Mouse (Mus musculus): Measurements from ENCODE around the gene Stpg3. TPM values are rescaled to one million over a fixed set of nuclear protein-coding genes. Genes with fewer than 3 reads are reported as not detected.

Stpg3 gene
- polyA plus RNA-seq, 1 experiment from 2014 or later, result not detected

DNA sequence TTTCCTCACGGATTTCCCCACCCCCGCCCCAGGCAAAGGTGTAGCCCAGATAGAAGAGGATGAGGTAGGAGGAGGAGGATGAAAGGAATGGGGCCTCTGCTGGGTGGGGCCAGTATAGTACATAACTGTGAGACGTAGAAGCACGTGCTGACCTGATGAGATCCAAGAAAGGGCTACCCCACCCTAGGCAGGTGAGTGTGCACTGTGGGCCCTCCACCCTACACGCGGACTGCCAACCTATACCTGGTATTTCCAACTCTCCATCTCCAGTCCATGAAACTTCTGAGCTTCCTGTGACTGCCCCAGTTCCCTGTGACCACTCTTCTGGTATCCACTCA, 27.0 kb upstream of the Stpg3 start:
- Histone ChIP-seq H3K9ac (ENCODE audit: low read length) (peak overlapping the region; percentile 2; the same call in 1 of the 2 replicates), H3K4me2 (ENCODE audit: low read length) (peak overlapping the region; percentile 98), H3K27ac (replicated peaks in 1 of 2; ENCODE audit: control insufficient read depth in 1 of 2, insufficient read depth in 1 of 2, low read depth in 2 of 2, low read length in 2 of 2) (no peak overlapping the region), H3K9me3 (ENCODE audit: control insufficient read depth, low read length) (no peaks in the 10 kb centered on the region), H3K4me3 (ENCODE audit: control insufficient read depth in 1 of 2, insufficient read depth in 1 of 2, low read depth in 1 of 2, low read length in 2 of 2) (peak overlapping the region; percentile 47 to 53), H3K36me3 (ENCODE audit: control insufficient read depth, insufficient read depth, low read length) (no peaks in the 10 kb centered on the region), H3K4me1 (ENCODE audit: control insufficient read depth in 2 of 2, insufficient read depth in 2 of 2, low read length in 2 of 2) (peaks cover 8 to 18% of the 10 kb centered on the region in 2 experiments), H3K27me3 (ENCODE audit: control insufficient read depth, insufficient read depth, low read length) (peaks cover 28% of the 10 kb centered on the region)
- ATAC-seq (ENCODE audit: insufficient number of reproducible peaks, insufficient read depth, low FRiP score, low read depth), result no peak
- 20% methylated on average over 6 of the region's 6 CpGs for WGBS

DNA sequence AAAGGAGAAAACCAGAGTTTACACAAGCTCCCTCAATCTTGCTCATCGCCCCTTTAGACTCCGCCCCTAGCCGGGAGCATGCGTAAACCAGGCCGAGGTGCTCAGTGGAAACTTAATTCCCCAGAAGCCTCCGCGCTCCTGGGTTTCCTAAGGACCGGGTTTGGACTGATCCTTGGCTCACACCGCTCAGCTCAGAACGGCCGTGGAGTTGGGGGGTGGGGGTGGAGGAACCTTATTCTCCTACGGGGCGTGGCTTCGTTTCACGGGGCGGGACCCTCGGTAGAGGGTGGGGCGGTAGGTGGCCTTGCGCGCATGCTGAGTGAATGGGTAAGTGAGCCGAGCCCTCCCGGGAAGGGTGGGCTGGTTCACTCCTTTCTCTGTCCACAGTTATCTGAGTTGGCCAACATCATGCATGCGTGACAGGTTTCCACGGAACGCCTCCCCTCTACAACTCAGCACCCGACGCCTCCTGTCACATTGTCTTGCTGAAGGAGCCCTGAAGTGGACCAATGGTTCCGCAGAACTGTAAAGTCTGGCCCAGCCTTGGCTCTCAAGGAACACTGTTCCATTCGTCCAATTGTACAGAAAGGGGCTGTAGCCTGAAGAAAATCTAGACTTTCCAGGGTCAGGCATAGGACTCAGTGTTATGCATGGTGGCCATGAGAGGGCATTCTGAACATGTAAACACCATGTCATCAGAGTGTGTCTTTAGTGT, 26.4 kb upstream of the Stpg3 start:
- peak overlapping the region; percentile 2; the same call in 1 of the 2 replicates for H3K9ac ChIP-seq (ENCODE audit: low read length)
- peak overlapping the region; percentile 19 to 28 for H3K4me3 ChIP-seq (ENCODE audit: control insufficient read depth in 1 of 2, insufficient read depth in 1 of 2, low read depth in 1 of 2, low read length in 2 of 2)
- H3K27ac ChIP-seq (replicated peaks in 1 of 2; ENCODE audit: control insufficient read depth in 1 of 2, insufficient read depth in 1 of 2, low read depth in 2 of 2, low read length in 2 of 2), result no peak overlapping the region
- WGBS, result 2% methylated on average over 29 of the region's 29 CpGs
- H3K9me3 ChIP-seq (ENCODE audit: control insufficient read depth, low read length), result no peaks in the 10 kb centered on the region
- ATAC-seq (ENCODE audit: insufficient number of reproducible peaks, insufficient read depth, low FRiP score, low read depth), result peak; percentile 64
- H3K4me1 ChIP-seq (ENCODE audit: control insufficient read depth in 2 of 2, insufficient read depth in 2 of 2, low read length in 2 of 2), result peaks cover 8 to 18% of the 10 kb centered on the region in 2 experiments
- peak overlapping the region; percentile 98 for H3K4me2 ChIP-seq (ENCODE audit: low read length)
- no peaks in the 10 kb centered on the region for H3K36me3 ChIP-seq (ENCODE audit: control insufficient read depth, insufficient read depth, low read length)
- H3K27me3 ChIP-seq (ENCODE audit: control insufficient read depth, insufficient read depth, low read length), result peaks cover 28% of the 10 kb centered on the region

DNA sequence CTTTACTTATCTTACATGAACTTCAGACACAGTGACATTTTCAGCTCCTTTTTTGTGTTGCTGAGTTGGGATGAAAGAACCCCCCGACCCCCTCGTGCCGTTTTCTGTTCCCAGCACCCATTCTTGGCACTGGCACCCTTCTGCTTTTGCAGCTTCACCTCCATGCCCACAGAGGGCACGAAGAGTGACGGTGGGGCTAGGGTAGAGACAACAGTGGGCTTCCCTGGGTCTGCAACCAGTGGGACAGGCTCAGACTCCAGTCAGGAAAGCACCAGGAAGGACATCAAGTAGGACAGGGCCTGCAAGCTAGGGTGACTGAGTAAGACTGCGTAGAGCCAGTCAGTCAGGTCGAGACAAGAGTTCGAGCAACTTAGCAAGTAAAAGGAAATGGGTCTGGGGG, 25.9 kb upstream of the Stpg3 start:
- WGBS, result 53% methylated on average over 8 of the region's 8 CpGs
- peak overlapping the region; percentile 98 for H3K4me2 ChIP-seq (ENCODE audit: low read length)
- ATAC-seq (ENCODE audit: insufficient number of reproducible peaks, insufficient read depth, low FRiP score, low read depth), result no peak
- H3K4me1 ChIP-seq (ENCODE audit: control insufficient read depth in 2 of 2, insufficient read depth in 2 of 2, low read length in 2 of 2), result peaks cover 8 to 18% of the 10 kb centered on the region in 2 experiments
- peak overlapping the region; percentile 2; the same call in 1 of the 2 replicates for H3K9ac ChIP-seq (ENCODE audit: low read length)
- H3K27ac ChIP-seq (replicated peaks in 1 of 2; ENCODE audit: control insufficient read depth in 1 of 2, insufficient read depth in 1 of 2, low read depth in 2 of 2, low read length in 2 of 2), result no peak overlapping the region
- no peaks in the 10 kb centered on the region for H3K36me3 ChIP-seq (ENCODE audit: control insufficient read depth, insufficient read depth, low read length)
- no peaks in the 10 kb centered on the region for H3K9me3 ChIP-seq (ENCODE audit: control insufficient read depth, low read length)
- H3K27me3 ChIP-seq (ENCODE audit: control insufficient read depth, insufficient read depth, low read length), result peaks cover 28% of the 10 kb centered on the region
- peak overlapping the region; percentile 19 to 28; a peak in 3 of 4 replicates for H3K4me3 ChIP-seq (ENCODE audit: control insufficient read depth in 1 of 2, insufficient read depth in 1 of 2, low read depth in 1 of 2, low read length in 2 of 2)

DNA sequence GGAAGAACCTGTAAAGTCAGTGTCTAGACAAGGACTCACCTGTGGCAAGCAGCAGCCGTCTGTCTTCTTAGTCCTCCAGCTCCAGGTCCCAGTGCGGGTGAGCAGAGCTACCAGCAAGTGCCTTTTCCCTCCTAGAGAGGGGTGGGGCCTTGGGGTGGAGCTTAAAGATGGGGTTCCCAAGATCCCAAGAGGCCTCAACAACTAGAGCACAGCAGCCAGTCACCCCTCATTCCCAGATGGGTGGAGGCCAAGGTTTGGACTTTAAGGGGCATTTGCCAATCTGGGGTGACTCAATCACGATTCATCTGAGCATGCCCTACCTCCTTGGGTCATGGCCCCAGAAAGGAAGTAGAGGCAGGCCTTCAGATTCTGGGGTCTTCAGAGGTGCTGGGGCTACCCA, 25.3 kb upstream of the Stpg3 start:
- WGBS, result 76% methylated on average over 3 of the region's 3 CpGs
- H3K9me3 ChIP-seq (ENCODE audit: control insufficient read depth, low read length), result no peaks in the 10 kb centered on the region
- no peak overlapping the region for H3K9ac ChIP-seq (ENCODE audit: low read length)
- ATAC-seq (ENCODE audit: insufficient number of reproducible peaks, insufficient read depth, low FRiP score, low read depth), result no peak
- H3K4me2 ChIP-seq (ENCODE audit: low read length), result no peak overlapping the region
- no peaks in the 10 kb centered on the region for H3K36me3 ChIP-seq (ENCODE audit: control insufficient read depth, insufficient read depth, low read length)
- no peak overlapping the region for H3K27ac ChIP-seq (replicated peaks in 1 of 2; ENCODE audit: control insufficient read depth in 1 of 2, insufficient read depth in 1 of 2, low read depth in 2 of 2, low read length in 2 of 2)
- H3K4me3 ChIP-seq (ENCODE audit: control insufficient read depth in 1 of 2, insufficient read depth in 1 of 2, low read depth in 1 of 2, low read length in 2 of 2), result no peak overlapping the region
- peaks cover 28% of the 10 kb centered on the region for H3K27me3 ChIP-seq (ENCODE audit: control insufficient read depth, insufficient read depth, low read length)
- peaks cover 8 to 18% of the 10 kb centered on the region in 2 experiments for H3K4me1 ChIP-seq (ENCODE audit: control insufficient read depth in 2 of 2, insufficient read depth in 2 of 2, low read length in 2 of 2)

DNA sequence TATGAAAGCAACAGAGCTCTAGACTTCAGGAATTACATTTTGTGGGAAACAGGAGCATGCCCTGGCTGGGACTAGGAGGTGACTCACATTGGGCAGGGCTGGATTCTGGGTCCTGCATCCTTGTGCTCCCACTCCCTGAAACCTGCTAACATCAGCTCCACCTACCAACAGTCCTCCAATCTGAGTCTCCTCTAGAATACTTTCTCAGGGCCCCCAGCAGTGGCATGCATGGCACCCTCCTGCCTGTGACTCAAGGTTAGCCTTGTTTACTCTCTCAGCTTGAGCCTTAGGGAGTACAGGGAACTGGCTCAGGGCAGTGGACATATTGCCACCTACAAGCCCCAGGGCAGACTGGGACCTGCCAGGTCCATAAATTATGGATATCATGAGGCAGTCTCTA, 23.7 kb upstream of the Stpg3 start:
- Histone ChIP-seq H3K27me3 (ENCODE audit: control insufficient read depth, insufficient read depth, low read length) (peaks cover 27% of the 10 kb centered on the region), H3K27ac (replicated peaks in 1 of 2; ENCODE audit: control insufficient read depth in 1 of 2, insufficient read depth in 1 of 2, low read depth in 2 of 2, low read length in 2 of 2) (no peak overlapping the region), H3K9ac (ENCODE audit: low read length) (no peak overlapping the region), H3K36me3 (ENCODE audit: control insufficient read depth, insufficient read depth, low read length) (no peaks in the 10 kb centered on the region), H3K9me3 (ENCODE audit: control insufficient read depth, low read length) (no peaks in the 10 kb centered on the region), H3K4me3 (ENCODE audit: control insufficient read depth in 1 of 2, insufficient read depth in 1 of 2, low read depth in 1 of 2, low read length in 2 of 2) (no peak overlapping the region), H3K4me1 (ENCODE audit: control insufficient read depth in 2 of 2, insufficient read depth in 2 of 2, low read length in 2 of 2) (peaks cover 8 to 18% of the 10 kb centered on the region in 2 experiments), H3K4me2 (ENCODE audit: low read length) (no peak overlapping the region)
- no peak for ATAC-seq (ENCODE audit: insufficient number of reproducible peaks, insufficient read depth, low FRiP score, low read depth)

DNA sequence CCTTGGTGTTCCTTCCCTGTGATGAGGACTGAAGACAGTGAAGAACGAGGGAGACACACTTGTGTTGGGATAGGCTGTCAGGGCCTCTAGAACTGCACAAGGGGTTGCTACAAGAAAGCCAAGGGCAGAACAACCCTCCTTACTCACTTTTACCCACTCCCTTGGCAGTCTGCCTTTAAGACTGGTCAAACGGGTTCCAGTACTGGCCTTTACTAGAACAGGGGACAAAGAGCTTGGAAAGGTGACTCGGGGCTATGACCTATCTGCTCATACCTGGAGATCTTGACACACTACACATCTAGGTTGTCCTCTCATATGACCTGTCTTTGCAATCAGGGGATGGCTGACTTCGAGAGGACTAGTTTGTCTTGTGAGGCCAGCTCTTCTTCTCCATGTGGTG, 23.1 kb upstream of the Stpg3 start:
- no peak overlapping the region for H3K27ac ChIP-seq (replicated peaks in 1 of 2; ENCODE audit: control insufficient read depth in 1 of 2, insufficient read depth in 1 of 2, low read depth in 2 of 2, low read length in 2 of 2)
- H3K9ac ChIP-seq (ENCODE audit: low read length), result no peak overlapping the region
- no peak overlapping the region for H3K4me2 ChIP-seq (ENCODE audit: low read length)
- no peak for ATAC-seq (ENCODE audit: insufficient number of reproducible peaks, insufficient read depth, low FRiP score, low read depth)
- peaks cover 21% of the 10 kb centered on the region for H3K27me3 ChIP-seq (ENCODE audit: control insufficient read depth, insufficient read depth, low read length)
- no peaks in the 10 kb centered on the region for H3K9me3 ChIP-seq (ENCODE audit: control insufficient read depth, low read length)
- no peak overlapping the region for H3K4me3 ChIP-seq (ENCODE audit: control insufficient read depth in 1 of 2, insufficient read depth in 1 of 2, low read depth in 1 of 2, low read length in 2 of 2)
- WGBS, result 53% methylated on average over 4 of the region's 4 CpGs
- peaks cover 8 to 14% of the 10 kb centered on the region in 2 experiments for H3K4me1 ChIP-seq (ENCODE audit: control insufficient read depth in 2 of 2, insufficient read depth in 2 of 2, low read length in 2 of 2)
- no peaks in the 10 kb centered on the region for H3K36me3 ChIP-seq (ENCODE audit: control insufficient read depth, insufficient read depth, low read length)

DNA sequence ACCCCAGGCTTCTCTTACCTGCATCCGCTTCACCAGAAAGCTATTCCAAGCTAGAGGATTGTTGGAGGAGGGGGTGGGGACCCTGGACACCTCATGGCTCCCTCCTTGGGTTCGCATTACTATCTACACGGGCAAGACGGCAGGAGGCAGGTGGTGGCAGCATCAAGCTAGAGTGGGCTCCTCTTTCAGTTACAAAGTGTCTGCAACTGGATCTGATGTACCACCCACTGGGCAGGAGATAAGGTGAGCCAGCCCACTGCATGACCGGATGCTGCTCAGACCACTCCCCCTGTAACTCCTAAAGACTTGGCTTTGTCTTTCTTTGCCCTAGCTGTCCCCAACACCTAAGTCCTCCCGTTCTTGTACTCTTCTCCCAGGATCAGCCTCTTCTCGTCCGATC, 22.2 kb upstream of the Stpg3 start, which contains the start of gene Rnf224:
Rnf224 (minus strand) TSS at position 174 of the 400 bp plus-strand sequence.
- 22% methylated on average over 8 of the region's 8 CpGs for WGBS
- no peak within 1 kb of the TSS for H3K9ac ChIP-seq (ENCODE audit: low read length)
- peaks cover 7% of the 10 kb centered on the region in 2 experiments for H3K4me1 ChIP-seq (ENCODE audit: control insufficient read depth in 2 of 2, insufficient read depth in 2 of 2, low read length in 2 of 2)
- H3K4me3 ChIP-seq (ENCODE audit: control insufficient read depth in 1 of 2, insufficient read depth in 1 of 2, low read depth in 1 of 2, low read length in 2 of 2), result no peak within 1 kb of the TSS
- no peak within 1 kb of the TSS for H3K4me2 ChIP-seq (ENCODE audit: low read length)
- H3K27ac ChIP-seq (replicated peaks in 1 of 2; ENCODE audit: control insufficient read depth in 1 of 2, insufficient read depth in 1 of 2, low read depth in 2 of 2, low read length in 2 of 2), result no peak within 1 kb of the TSS
- H3K9me3 ChIP-seq (ENCODE audit: control insufficient read depth, low read length), result no peaks in the 10 kb centered on the region
- H3K27me3 ChIP-seq (ENCODE audit: control insufficient read depth, insufficient read depth, low read length), result peaks cover 17% of the 10 kb centered on the region
- H3K36me3 ChIP-seq (ENCODE audit: control insufficient read depth, insufficient read depth, low read length), result no peaks in the 10 kb centered on the region
- no peak for ATAC-seq (ENCODE audit: insufficient number of reproducible peaks, insufficient read depth, low FRiP score, low read depth)
